Mouse (Mus musculus): ENCODE measurements at regions not wholly inside any gene's neighbourhood (a gene's known extent, or its start where the extent isn't known, plus 50 kb on each side); places are given as distances from the start of the nearest gene placed in this dataset.

GRCm38 (mm10) chr5:73821956-73822545, 170.9 kb downstream of the Spata18 start:
- no peak for TF ChIP-seq POLR2A (IDR thresholded peaks at IDR 0.05; ENCODE audit: low read depth, low read length)
- no peak for TF ChIP-seq CTCF (IDR thresholded peaks at IDR 0.05; ENCODE audit: extremely low read depth, insufficient read length, insufficient replicate concordance, low read depth, low read length)

Measured in small intestine, adult 2 months (tissue).